Mouse (Mus musculus): Measurements from ENCODE around the gene Olfr1331. TPM values are rescaled to one million over a fixed set of nuclear protein-coding genes. Genes with fewer than 3 reads are reported as not detected.
"Not testable (repeated sequence)": the region's sequence is repeated elsewhere in the genome, so short reads cannot be mapped to it uniquely, and the experiment has no call there.

Olfr1331 gene
- polyA plus RNA-seq, 1 experiment: not detected

DNA sequence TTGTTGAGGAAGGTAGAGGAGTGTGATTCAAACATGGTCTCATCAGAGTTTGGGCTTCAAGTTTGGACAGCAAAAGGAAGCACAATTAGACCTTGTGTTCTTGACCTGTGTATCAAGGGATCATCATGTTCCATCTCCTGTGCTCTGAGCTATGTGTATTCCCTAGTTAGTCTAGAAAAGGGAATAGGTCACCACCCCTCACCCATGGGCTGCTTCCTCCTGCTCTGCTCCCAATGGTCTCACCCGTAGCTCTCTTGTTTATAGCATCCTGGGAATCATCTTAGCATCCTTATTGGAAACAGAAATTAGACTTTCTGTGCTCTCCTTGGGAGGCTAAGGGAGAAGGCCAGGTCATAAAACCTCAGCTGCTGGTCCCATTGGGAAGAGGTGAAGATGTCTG is 23.8 kb downstream of the Olfr1331 start, which contains the start of gene Olfr1330:
Olfr1330 (plus strand) TSS at position 301 of the 400 bp plus-strand sequence.
- Histone ChIP-seq H3K9ac (ENCODE audit: low read depth, poor library complexity, severe bottlenecking) (no peak within 1 kb of the TSS), H3K4me1 (ENCODE audit: control insufficient read depth, insufficient read depth, low read length) (no peaks in the 10 kb centered on the region), H3K9me3 (replicated peaks; ENCODE audit: control insufficient read depth, insufficient read depth, low read length, poor library complexity, severe bottlenecking) (no peaks in the 10 kb centered on the region), H3K27ac (ENCODE audit: insufficient read depth, low read length) (no peak within 1 kb of the TSS), H3K4me3 (ENCODE audit: low read depth, low read length) (no peak within 1 kb of the TSS), H3K36me3 (ENCODE audit: control insufficient read depth, insufficient read depth, low read length, poor library complexity, severe bottlenecking) (no peaks in the 10 kb centered on the region), H3K27me3 (ENCODE audit: control insufficient read depth, insufficient read depth, low read length, poor library complexity, severe bottlenecking) (no peaks in the 10 kb centered on the region)
- TF ChIP-seq EP300 (IDR thresholded peaks at IDR 0.05; ENCODE audit: insufficient read depth, low read depth, low read length) (no peak), POLR2A (IDR thresholded peaks at IDR 0.05; ENCODE audit: insufficient read depth, low read length) (no peak), CTCF (IDR thresholded peaks at IDR 0.05; ENCODE audit: low read depth, low read length) (no peak)

DNA sequence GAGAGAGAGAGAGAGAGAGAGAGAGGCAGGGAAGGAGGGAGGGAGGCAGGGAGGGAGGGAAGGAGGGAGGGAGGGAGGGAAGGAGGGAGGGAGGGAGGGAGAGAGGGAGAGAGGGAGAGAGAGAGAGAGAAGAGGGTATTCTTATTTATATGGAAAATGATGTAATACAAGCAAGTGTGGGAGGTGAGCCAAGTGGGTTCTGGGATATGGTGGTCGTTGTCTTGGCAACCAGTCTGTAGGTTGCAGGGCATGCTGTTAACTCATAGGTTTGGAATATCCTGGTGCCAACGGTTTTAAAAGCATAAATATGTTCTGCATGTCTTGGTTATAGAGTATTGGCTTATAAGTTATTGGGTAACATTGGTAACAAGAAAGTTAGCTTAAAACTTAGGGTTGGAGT is 37.5 kb downstream of the Olfr1331 start:
- Histone ChIP-seq H3K36me3 (ENCODE audit: control insufficient read depth, insufficient read depth, low read length, poor library complexity, severe bottlenecking) (no peaks in the 10 kb centered on the region), H3K4me1 (ENCODE audit: control insufficient read depth, insufficient read depth, low read length) (peaks cover 4% of the 10 kb centered on the region), H3K4me3 (ENCODE audit: low read depth, low read length) (no peak overlapping the region), H3K9me3 (replicated peaks; ENCODE audit: control insufficient read depth, insufficient read depth, low read length, poor library complexity, severe bottlenecking) (peaks cover 3% of the 10 kb centered on the region; the same call in 1 of the 2 replicates), H3K27ac (ENCODE audit: insufficient read depth, low read length) (no peak overlapping the region), H3K9ac (ENCODE audit: low read depth, poor library complexity, severe bottlenecking) (no peak overlapping the region), H3K27me3 (ENCODE audit: control insufficient read depth, insufficient read depth, low read length, poor library complexity, severe bottlenecking) (no peaks in the 10 kb centered on the region)
- TF ChIP-seq EP300 (IDR thresholded peaks at IDR 0.05; ENCODE audit: insufficient read depth, low read depth, low read length): no peak

DNA sequence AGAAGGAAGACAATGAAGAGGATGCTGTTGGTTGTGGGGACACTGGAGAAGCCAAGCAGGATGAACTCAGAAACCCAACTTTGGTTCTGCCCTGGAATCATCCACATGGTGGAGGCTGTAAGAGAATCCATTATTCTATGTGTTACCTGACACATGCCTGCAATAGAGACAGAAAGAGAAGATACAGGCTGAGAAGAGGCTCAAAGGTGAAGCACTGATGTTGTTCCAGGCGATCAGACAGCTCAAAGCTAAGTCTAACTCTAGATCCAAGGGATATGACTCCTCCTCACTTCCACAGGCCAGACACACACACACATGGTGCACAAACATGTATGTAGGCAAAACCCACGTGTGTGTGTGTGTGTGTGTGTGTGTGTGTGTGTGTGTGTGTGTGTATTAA is 52.9 kb downstream of the Olfr1331 start, which contains the start of gene Olfr1329:
Olfr1329 (minus strand) TSS at position 101 of the 400 bp plus-strand sequence.
- not testable (repeated sequence) for H3K36me3 ChIP-seq (ENCODE audit: control insufficient read depth, insufficient read depth, low read length, poor library complexity, severe bottlenecking); H3K27me3 ChIP-seq (ENCODE audit: control insufficient read depth, insufficient read depth, low read length, poor library complexity, severe bottlenecking); H3K27ac ChIP-seq (ENCODE audit: insufficient read depth, low read length); H3K4me1 ChIP-seq (ENCODE audit: control insufficient read depth, insufficient read depth, low read length); H3K9ac ChIP-seq (ENCODE audit: low read depth, poor library complexity, severe bottlenecking); H3K9me3 ChIP-seq (replicated peaks; ENCODE audit: control insufficient read depth, insufficient read depth, low read length, poor library complexity, severe bottlenecking); H3K4me3 ChIP-seq (ENCODE audit: low read depth, low read length)

Other genes with a start within 250 kb of the Olfr1331 start
- gene Cfap57, start 243.9 kb upstream of the Olfr1331 start, polyA plus RNA-seq (2011; ENCODE audit: insufficient read depth, insufficient read length, low read depth, missing spikeins): not detected in 2 replicates
- gene Ebna1bp2, start 243.8 kb upstream of the Olfr1331 start, polyA plus RNA-seq (2011; ENCODE audit: insufficient read depth, insufficient read length, low read depth, missing spikeins): 126 and 137 TPM in 2 replicates
- gene Olfr62, start 205.7 kb upstream of the Olfr1331 start, polyA plus RNA-seq (2011; ENCODE audit: insufficient read depth, insufficient read length, low read depth, missing spikeins): not detected in 2 replicates
- gene Olfr1342, start 171.9 kb upstream of the Olfr1331 start, polyA plus RNA-seq (2011; ENCODE audit: insufficient read depth, insufficient read length, low read depth, missing spikeins): 0.27 and 0.40 TPM in 2 replicates
- not detected in 2 replicates for gene Olfr1341, start 161.1 kb upstream of the Olfr1331 start, polyA plus RNA-seq (2011; ENCODE audit: insufficient read depth, insufficient read length, low read depth, missing spikeins)
- gene Olfr1340, start 144.5 kb upstream of the Olfr1331 start, polyA plus RNA-seq (2011; ENCODE audit: insufficient read depth, insufficient read length, low read depth, missing spikeins): not detected in 2 replicates
- not detected in 2 replicates for gene Olfr1339, start 132.5 kb upstream of the Olfr1331 start, polyA plus RNA-seq (2011; ENCODE audit: insufficient read depth, insufficient read length, low read depth, missing spikeins)
- gene Olfr1338, start 105.9 kb upstream of the Olfr1331 start, polyA plus RNA-seq (2011; ENCODE audit: insufficient read depth, insufficient read length, low read depth, missing spikeins): not detected in 2 replicates
- gene Olfr1337, start 82.1 kb upstream of the Olfr1331 start, polyA plus RNA-seq (2011; ENCODE audit: insufficient read depth, insufficient read length, low read depth, missing spikeins): not detected in 2 replicates
- not detected in 2 replicates for gene Olfr1335, start 54.7 kb upstream of the Olfr1331 start, polyA plus RNA-seq (2011; ENCODE audit: insufficient read depth, insufficient read length, low read depth, missing spikeins)
- gene Olfr1333, start 28.4 kb upstream of the Olfr1331 start, polyA plus RNA-seq (2011; ENCODE audit: insufficient read depth, insufficient read length, low read depth, missing spikeins): not detected in 2 replicates
- gene Olfr1330, start 23.9 kb downstream of the Olfr1331 start, polyA plus RNA-seq (2011; ENCODE audit: insufficient read depth, insufficient read length, low read depth, missing spikeins): 0.24 TPM in 1 of 2 replicates, not detected in the other
- gene Olfr1329, start 52.8 kb downstream of the Olfr1331 start, polyA plus RNA-seq (2011; ENCODE audit: insufficient read depth, insufficient read length, low read depth, missing spikeins): not detected in 2 replicates
- not detected in 2 replicates for gene Olfr1328, start 74.0 kb downstream of the Olfr1331 start, polyA plus RNA-seq (2011; ENCODE audit: insufficient read depth, insufficient read length, low read depth, missing spikeins)
- gene Lao1, start 96.9 kb downstream of the Olfr1331 start, polyA plus RNA-seq (2011; ENCODE audit: insufficient read depth, insufficient read length, low read depth, missing spikeins): not detected in 2 replicates
- gene Slc2a1, start 244.1 kb downstream of the Olfr1331 start, polyA plus RNA-seq (2011; ENCODE audit: insufficient read depth, insufficient read length, low read depth, missing spikeins): 682 and 697 TPM in 2 replicates